Mouse (Mus musculus) liver (tissue): ENCODE results near the gene Dab1.

Source experiments
- DNase-seq: peaks from one replicate; pipeline ENCODE4 v3.0.0-alpha.2; 2020; ENCODE audit warnings: mixed read lengths

Gene Dab1

DNA sequence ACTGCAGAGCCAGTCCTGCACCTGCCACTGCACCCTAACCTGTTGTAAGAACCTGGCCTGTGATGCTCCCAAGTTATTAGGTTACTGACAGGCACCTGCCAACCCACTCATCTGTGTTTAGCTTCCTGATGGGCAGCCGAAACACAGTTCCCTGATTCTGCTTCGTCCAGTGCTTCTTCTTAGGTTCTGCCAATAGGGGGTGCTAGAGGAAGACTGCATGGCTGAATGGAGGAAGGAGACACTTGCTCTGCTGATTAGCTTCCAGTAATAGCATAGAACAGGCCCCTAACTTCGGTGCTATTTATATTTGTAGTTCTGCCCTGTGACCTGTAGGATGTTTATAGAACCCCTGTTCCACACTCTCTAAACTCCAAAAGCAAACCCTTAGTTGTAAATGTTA is 83.0 kb downstream of the Dab1 start:
- DNase-seq = no peak

DNA sequence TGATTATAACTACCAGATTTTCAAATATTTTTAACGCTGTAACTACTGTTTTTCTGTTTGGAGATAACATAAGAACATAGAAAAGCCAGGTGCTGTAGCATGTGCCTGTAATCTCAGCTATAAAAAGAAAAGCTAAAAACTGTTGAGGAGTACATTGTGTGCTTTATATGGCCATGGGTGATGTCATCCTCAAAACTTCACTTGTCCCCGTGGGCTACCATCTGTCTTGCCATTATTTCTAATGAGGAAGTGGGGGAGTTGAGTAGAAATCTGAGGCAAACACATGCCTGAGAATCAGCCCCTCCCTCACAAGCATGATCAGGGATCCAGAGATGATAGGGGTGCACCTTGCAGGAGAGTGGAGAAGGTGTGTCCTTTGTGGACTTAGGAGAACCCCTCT is 85.3 kb downstream of the Dab1 start:
- DNase-seq = no peak

DNA sequence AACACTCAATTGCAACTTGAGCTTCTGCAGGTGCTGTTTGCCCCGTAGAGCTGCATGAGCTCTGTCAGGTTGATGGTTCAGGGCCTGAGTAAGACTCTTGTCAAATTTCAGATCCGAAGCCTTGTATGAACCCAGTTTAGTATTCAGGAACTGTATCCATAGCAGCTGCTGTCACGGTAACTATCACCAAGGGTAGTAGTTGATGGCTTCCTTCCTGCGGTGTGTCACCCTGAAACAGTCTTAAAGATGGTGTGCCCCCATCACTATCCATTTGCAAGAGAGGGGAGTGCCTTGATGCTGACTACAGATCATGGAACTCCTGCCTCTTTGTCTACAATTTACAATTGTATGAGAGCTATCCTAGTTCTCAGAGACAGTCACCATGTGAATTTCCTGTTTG is 87.3 kb downstream of the Dab1 start:
- no peak for DNase-seq

DNA sequence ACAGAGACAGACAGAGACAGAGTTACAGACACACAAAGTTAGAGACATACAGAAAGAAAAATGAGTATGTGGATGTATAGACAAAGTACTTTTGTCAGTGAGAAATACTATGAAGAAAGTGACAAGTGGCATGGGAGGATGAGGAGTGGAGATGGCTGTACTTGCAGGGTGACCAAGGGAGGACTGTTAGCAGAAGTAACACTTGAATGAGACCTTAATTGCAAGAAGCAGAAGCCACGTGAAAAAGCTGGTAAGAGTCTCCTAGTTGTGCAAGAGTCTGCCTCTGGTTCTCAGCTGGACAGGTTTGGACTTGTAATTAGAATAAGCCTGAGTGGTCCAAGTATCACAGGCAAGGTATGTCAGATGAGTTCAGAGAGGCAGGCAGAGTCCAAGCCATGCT is 88.0 kb downstream of the Dab1 start:
- DNase-seq = no peak

DNA sequence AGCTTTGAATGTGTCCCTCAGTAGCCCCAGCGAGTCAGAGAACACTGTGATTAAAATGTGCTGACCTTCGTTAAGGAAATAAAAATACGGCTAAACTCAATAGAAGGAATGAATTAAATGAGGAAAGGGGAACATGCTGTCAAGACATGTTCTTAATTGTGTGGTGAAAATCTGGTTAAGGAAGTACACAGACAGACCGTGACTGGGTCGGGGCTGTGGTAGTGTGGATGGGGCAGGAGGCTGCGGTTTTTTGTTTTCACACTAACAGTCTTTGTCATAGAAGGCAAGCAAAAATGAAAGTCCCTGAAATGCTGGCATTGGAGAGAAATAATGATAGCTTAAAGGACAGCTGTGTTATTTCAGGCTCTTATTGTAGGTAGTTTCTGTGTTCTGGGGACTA is 92.2 kb downstream of the Dab1 start:
- no peak for DNase-seq

DNA sequence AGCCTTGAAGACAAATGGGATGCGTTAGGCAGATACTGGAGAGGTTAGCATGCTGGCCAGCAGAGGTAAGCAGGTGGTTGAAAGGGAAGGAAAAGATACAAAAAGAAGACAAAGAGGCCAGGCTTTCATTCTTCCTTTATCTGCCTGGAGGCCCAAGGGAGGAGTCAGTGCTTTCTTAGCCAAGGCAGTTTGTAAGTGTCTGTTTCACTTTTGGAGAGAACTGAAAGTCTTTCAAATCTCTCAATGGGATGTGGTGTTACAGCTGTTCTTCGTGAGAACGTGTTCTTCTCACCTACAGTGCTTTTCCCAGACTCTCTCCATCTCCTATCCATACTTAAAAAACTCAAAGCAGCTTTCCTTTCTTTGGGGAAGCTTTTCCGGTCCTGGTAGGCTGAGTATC is 94.8 kb downstream of the Dab1 start:
- no peak for DNase-seq

DNA sequence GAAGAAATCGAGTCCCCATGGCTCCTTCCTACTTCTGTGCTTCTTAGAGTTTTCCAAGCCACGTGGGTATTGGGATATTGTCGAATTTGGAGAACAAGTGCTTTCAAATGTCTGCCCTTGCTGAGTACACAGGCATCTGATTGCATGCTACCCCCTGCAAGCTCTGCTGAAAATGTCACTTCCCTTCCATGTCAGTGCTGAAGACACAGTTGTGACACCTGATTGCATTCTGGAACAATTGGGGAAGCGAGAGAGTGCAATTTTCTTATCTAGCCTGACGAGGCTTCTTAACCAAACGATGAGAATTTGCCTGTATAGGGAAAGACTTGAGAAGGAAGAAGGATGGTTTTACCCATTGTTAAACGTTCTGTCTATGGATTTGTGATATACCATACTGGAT is 95.8 kb downstream of the Dab1 start:
- no peak for DNase-seq

DNA sequence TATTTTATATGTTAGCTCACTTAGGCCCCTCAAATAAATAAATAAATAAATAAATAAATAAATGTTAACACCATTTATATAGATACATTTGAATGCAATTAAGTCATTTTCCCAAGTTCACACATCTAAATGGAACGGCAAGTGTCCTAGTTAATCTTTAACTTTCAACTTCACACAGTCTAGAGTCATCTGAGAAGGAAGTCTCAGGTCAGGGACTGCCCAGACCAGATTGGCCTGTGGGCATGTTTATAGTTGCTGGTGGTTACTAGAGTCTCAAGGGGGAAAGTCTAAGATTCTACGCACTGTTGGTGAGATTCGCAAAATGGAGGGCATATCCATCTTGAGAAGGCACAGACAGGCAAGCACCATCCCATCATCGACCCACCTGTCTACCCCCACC is 96.4 kb downstream of the Dab1 start:
- DNase-seq = no peak

DNA sequence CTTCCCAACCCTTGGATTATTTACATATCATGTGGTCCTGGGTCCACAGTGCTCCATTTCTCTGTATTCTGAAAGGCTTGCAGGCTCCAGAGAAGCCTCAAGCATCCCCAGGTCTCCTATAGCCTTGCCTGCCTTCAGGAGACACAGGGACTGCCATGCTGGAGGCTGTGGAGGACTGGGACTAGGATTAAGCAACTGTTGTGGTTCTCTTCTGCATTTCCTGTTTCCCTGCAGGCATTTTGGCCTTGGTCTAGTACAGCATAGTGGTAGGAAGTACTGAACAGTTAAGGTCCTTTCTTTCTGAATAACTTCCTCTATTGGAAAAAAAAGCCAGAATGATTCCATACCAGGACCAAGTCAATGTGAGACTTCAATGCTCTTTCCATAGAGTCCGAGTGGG is 103.6 kb downstream of the Dab1 start:
- no peak for DNase-seq

DNA sequence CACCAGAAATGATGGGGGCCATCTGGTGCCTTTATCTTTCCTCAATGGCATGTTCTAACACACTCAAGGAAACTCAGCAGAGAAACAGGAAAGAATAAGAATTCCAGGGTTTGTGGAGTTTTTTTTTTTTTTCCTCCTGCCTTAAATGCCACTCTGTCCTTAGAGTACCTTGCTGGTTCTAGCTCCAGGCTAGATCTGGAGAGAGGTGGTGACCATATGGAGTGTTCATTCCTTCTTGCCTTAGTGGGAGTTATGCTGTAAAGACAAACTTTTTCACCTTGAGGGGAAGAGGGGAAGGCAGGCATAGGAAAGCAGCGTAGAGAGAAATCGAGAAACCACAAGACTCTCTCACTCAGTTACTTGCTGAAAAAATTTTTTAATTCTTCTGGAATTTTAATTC is 107.3 kb downstream of the Dab1 start:
- DNase-seq = no peak

DNA sequence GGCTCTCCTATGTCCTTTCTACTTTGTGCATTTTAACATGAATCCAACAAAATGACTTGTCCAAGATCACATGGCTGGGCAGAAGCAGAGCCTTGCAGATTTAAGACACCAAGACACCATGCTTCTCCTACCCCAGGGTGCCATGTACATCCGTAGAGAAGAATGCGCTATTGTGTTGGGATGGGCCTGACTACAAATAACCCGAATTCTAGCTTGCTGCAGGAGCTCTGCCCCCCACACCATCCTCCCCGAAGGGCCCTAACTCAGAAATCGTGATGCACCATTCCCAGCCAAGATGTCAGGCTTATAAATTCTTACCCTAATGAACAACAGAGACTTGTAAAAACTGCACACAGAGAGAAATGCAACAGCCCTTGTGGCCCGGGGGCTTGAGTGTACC is 118.0 kb downstream of the Dab1 start:
- no peak for DNase-seq

DNA sequence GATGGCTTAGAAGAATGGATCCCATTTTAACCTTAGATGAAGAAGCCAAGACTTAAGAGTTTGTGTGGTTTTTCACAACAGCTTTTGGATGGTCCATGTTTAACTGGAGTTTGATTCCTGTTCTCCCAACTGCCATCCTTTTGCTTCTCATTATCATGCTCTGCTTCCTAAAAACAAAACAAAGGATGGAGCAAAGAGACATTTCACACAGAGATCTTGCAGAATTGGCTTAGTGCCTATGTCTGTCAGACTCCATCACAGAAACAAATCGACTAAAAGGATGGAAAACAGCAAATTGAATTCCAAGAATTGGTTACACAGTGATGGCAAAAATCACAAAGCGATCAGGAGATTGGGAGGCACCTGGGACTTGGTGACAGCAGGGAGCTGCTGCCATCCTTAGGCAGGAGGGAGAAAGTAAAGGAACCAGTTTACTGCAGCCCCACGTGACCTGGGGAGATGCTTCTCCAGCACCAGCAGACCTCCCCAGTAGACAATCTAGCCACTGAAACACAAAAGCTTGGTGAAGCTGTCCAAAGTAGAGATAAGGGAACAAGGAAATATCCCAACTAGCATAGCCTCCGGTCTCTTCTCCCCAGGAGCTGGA is 132.2 kb downstream of the Dab1 start:
- DNase-seq = no peak

DNA sequence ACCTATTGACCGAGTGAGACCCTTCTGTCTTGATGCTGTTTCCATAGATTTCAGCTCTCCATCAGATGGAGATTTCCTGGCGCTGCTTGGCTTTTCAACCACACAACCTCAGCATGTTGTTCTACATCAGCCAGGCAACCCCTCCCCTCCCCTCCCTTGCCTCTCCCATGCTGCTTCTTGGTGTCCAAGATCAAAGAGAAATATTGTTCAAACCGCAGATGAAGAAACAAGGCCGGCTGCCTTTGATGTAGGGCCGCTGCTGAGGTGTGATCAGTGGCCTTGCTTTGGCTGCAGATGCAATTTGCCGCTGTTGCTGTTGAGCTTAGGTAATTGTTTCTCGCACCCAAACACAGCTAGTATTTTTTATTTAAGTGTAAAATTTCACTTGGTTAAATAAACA is 135.4 kb downstream of the Dab1 start:
- DNase-seq = no peak

DNA sequence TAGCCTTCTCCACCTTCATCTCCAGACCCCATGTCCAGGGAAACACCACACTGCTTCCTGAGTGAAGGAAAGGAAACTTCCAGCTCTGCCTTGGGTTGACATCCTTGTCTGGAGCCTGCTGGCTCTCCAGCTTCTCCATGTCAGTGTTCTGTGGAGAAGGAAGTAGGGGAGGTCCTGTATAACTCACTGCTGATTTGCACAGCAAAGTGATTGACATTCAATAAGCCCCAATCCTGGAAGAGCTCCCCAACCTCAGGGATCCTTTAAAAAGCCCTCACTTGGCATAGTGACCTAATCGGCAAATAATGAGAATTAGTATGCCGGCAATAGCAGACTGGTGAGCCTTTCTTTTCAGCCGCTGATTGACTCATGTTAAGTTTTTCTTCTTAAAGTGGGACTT is 138.1 kb downstream of the Dab1 start:
- DNase-seq = no peak

DNA sequence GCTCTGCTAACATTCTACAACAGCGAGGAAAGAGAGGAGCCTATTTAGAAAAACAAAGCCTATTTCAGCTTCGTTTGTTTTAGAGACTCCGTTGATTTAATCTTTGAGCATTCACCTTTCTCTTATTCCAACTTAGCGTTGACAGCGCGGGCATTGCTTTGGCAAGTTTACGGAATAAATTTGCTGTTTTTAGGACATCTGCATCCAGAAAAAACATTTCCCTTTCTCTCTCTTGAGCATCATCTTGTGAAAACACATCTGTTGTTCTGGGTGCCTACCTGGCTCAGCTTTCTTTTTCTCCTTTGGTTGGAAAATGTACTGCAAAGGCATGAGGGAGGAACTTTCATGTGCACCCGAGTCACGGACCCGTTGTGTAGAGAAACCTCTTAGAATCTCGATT is 143.3 kb downstream of the Dab1 start:
- no peak for DNase-seq

DNA sequence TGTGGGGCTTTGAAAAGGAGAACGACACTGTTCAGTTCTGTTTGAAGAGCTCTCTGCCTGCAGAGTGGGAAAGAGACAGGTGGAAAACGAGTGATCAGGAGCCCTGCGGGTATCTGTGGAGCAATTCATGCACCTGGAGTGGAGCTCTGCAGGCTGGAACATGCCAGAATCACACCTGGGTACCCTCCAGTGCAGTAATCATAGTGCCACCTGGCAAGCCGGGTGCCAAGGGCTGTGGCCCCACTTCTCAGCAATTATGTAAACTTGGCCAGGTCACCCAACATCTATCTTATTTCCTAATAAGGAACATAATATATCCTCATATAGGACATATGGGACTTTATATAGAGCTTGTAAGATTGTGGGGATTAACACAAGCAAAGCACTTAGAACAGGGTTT is 156.6 kb downstream of the Dab1 start:
- DNase-seq = no peak

DNA sequence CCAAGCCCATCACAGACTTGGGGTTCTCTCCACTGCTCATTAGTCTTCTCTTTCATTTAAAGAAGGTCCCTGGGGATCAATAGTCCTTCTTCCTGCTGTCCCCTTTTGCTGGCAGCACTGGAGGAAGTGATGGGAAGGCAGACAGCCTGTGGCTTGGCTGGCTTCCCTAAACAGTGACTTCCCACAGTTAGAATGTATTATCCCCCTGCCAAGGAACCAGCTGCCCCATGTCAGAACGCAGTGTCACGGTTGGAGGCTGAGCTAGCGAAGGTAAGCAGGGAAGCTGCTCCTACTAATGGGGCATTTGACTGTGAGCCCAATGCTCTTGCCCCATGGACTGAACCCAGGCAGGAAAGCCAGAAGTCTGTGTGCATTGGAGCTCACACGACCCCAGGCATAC is 162.2 kb downstream of the Dab1 start:
- no peak for DNase-seq

DNA sequence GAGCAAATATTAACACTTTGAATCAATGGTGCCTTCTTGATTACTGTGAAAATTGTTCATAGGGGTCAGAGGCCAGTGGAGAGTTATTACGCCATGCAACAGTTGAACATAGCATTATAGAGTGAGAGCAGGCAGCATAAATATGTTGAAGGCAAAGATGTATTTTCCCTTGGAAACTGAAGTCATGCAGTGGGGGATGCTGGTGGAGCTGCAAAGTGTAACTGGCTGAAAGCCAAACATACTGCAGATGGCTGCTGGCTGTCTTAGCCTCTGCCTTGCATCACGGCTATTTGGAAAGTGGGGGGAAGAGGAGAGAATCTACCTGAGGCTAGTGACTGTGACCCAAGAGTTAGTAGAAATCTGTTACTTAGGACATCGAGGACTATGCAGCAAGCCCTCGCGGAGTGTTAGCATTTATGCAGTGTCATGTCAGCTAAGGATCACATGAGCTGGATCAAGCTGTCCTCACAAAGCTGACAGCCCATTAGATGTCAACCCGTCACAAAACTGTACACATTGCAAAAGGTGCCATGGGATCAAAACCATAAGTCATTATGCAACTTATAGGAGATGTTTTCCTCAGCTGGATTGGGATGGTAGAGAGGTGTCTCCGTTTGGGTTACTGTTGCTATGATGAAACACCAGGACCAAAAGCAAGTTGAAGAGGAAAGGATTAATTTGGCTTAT is 164.5 kb downstream of the Dab1 start:
- DNase-seq = no peak

DNA sequence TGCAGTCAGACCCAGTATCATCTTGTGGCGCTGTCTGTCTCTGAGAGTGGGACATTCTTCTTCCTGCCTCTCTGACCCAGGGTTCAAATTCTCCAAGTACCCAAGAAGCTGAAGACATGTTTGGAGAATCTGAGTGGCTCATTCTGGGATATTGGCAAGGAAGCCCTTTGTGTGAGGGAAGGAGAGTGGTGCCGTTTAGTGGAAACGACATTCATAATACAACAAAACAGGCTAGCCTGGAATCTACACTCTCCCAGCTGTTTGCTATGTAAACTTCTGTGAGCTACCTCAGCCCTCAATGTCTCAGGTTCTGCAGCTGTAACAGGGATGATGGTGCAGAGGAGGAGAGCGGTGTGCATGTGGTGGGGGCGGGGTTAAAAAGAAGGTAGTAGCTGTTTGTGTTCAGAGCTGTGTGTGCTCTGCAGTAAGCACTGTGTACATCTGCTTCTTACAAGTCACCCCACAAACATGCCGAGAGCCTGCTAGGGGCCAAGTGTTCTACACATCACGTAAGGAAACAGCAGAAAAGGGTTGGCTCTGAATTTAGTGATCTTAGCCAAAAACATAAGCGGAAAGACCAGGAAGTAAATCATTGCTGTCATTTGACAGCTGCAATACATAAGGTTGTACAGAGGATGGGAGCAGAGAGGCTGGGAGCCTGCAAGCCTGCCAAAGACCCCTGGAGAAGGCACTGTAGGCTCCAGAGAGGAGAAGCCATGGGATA is 174.6 kb downstream of the Dab1 start:
- no peak for DNase-seq

DNA sequence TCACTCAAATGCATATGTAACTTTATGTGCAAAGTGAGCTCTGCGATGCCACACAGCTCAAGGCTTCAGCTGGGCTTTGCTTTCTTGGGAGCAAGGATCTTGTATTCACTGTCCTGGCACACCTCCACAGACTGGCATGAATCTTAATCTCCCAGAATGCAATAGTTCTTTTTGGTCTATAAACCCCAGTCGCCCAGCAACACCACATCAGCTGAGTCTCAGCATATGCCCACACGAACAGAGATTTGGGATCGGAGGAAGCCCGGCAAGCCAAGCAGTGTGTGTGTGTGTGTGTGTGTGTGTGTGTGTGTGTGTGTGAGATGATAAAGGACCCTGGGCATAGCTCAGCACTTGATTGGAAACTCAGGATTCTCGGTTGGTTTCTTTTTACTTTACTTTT is 177.3 kb downstream of the Dab1 start:
- no peak for DNase-seq

DNA sequence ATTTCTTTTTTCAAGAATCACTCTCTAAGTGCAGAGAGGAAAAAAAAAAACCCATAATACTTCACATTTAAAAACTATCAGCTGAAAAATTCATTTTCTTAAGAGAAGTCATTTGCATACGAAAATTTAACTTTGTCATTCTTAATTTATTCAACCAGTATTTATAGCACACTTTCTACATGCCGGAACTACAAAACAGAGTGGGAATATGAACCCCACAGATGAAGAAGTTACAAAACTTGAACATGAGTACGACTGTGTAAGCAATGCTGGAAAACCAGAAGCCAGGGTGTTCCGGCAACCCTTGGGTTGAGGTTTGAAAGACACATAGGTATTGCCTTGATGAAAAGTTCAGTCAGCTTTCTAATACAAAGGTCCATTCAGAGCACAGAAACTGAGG is 183.3 kb downstream of the Dab1 start:
- no peak for DNase-seq

DNA sequence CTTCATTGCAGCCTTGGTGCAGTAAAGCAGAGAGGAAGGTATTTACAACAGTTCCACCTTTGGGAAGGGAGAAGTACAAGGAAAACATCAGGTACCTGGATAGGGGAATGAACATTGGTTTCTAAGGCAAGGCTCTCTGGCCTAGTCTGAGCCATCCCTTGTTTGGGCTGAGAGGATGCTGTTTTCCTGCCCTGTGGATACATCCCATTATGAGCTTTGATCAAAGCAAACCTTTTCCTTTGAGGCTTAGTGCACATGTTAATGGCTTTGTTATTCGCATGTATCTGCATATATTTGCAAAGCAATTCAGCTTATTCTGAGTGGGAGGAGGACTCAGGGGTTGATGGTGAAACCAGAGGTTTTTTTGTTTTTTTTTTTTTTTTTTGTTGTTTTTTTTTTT is 185.3 kb downstream of the Dab1 start:
- DNase-seq = no peak

DNA sequence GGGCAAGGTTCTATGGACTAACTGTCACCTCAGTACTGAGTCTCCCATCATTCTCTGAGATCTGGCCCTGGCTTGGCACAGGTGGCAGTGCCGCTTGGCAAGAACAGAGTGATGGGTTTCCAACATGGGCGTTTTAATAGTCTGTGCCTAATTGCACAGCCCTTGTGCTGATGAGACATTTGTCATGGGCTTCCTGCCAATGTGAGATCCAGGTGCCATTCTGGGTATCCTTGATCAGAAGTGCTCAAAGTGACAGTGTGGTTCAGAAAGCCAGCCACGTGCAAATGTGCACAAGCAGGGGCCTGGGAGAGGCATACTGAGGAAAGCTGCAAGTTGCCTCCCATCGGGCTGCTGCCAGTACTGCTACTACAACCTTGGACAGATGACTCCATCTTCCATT is 203.5 kb downstream of the Dab1 start:
- no peak for DNase-seq

DNA sequence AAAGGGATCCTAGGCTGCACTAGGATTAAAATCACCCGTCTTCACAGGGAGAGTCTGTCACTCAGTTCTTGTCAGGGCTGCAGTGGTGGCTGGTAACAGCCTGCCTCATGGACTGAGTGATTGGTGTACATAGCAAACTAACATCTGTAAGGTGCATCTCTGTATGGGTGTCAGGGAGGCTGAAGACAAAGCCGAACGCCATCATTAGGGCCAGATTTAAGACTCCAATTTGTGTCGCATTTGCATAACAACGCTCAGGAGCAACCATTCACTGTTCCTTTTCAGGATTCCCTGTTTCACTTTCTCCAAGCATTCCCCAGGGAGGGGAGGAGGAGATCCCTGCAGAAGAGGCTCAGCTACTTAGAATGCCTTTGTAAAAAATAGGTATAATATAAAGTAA is 219.2 kb downstream of the Dab1 start:
- DNase-seq = no peak

DNA sequence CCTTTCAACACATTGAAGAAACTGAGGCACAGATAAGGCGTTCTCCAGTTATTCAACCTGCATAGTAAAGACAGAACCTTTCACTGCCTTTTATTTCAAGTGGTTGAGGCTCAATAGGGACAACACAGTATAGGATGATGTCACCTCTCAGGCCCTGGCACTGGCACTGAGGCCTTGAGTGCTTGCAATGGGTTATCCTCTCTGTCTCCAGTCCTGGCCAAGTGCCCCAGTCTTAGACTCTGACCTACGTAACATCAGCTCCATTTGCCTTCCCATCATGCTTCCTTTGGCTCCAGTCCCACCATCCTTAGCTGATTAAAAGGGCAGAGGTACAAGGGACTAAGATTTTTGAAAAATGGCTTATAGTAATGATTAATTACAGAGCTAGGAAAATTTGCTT is 220.4 kb downstream of the Dab1 start:
- DNase-seq = no peak
